9 mouse cellular contexts compared by ENCODE assay signal in the genomic region with DNA sequence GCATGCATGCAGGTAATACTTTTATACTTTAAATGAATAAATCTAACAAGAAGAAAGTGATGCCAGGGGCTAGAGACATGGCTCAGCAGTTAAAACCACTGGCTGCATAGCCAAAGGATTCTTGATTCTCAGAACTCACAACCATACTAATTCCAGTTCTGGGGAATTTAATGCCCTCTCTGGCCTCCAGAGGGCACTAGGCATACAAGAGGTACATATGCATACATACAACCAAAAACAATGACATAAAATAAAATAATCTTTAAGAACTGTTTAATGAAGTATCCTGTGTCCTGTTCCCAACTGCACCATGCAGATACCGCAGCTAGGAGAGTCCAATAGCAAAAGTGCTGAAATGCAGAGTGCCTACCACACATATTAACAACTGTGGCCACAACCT. TPM values are rescaled to one million over a fixed set of nuclear protein-coding genes. Genes with fewer than 3 reads are reported as not detected.
DNase-seq lines count a peak whose midpoint lies in the region; ATAC-seq and TF ChIP-seq lines count a peak whose summit lies in the region.
"Had no signal": no experiment of that assay in that cellular context is flagged by ENCODE, and none has a peak within 500 bp of the region (broad histone marks: within the 10 kb centered on the region; RNA-seq: fewer than 3 reads in every experiment).

No protein-coding gene starts in this region.

- ATAC-seq in cerebellum, adult (ENCODE audit: insufficient number of reproducible peaks, low FRiP score, low TSS enrichment): no peak

- no peaks in the 10 kb centered on the region for H3K4me1 ChIP-seq in lung, adult 2 months (ENCODE audit: control insufficient read depth, insufficient read depth, low read length)
- H3K4me1 ChIP-seq: liver, embryonic 13.5 days had no signal

- peak; percentile 97 for TF ChIP-seq CTCF in layer of hippocampus, adult 2 months (conservative IDR thresholded peaks at IDR 0.05)
- no peak for TF ChIP-seq CTCF in lung, adult 2 months (IDR thresholded peaks at IDR 0.05; ENCODE audit: insufficient read depth, low read length)

- peak; percentile 52 for DNase-seq in cerebellum, adult 11 months
- no peak for DNase-seq in layer of hippocampus, adult 2 months (ENCODE audit: low spot score in 2 of 2)
- DNase-seq in layer of hippocampus, postnatal 36 days: no peak
- peak; percentile 68 for DNase-seq in NIH3T3 (ENCODE audit: low read depth)
- peak; percentile 58 for DNase-seq in embryo, embryonic 10.5 days (ENCODE audit: low spot score)
- DNase-seq in lung, adult 2 months: peak; percentile 20
- no peak for DNase-seq in Muller cell, postnatal 12 days (ENCODE audit: inconsistent ontology term)
- DNase-seq: liver, embryonic 13.5 days had no signal

- 41% methylated on average over 1 of the region's 1 CpGs for WGBS in lung, adult 2 months

- TF ChIP-seq POLR2A in lung, adult 2 months (IDR thresholded peaks at IDR 0.05; ENCODE audit: borderline replicate concordance, extremely low read depth, low read depth, low read length): no peak

- no peak overlapping the region for H3K4me3 ChIP-seq in layer of hippocampus, adult 2 months
- no peak overlapping the region for H3K4me3 ChIP-seq in lung, adult 2 months (replicated peaks; ENCODE audit: extremely low read depth, low read depth, low read length)
- H3K4me3 ChIP-seq: liver, embryonic 13.5 days had no signal

- H3K27ac ChIP-seq in layer of hippocampus, adult 2 months: no peak overlapping the region
- H3K27ac ChIP-seq: liver, embryonic 13.5 days had no signal

RNA-seq across cellular contexts. Expression of gene Jam3, which starts 20.8 kb away (rescaled TPM):
- total RNA-seq in layer of hippocampus, adult 2 months (2021): 10 to 100 TPM; 36.4 to 42.3 TPM
- total RNA-seq in layer of hippocampus, postnatal 36 days (2021): 10 to 100 TPM; 42.5 to 43.2 TPM
- polyA plus RNA-seq in lung, adult 2 months (2012; rRNA removed): 7.9 and 10.7 TPM in 2 replicates

Comparison
In these comparisons a context has a peak if more than half of its experiments do, and no peak if none do; other contexts are left out.
1. DNase-seq: peak in cerebellum, adult 11 months (single experiment), NIH3T3 (single experiment), embryo, embryonic 10.5 days (single experiment) and lung, adult 2 months (single experiment); none in layer of hippocampus, adult 2 months (0 of 2), layer of hippocampus, postnatal 36 days (0 of 2) and Muller cell, postnatal 12 days (single experiment).